Mouse (Mus musculus) CH12.LX (cell line): Measurements from ENCODE around the gene Lrrc26.

ENCODE experiments used
- CTCF ChIP-seq, 2 experiments: IDR thresholded peaks in 1 of 2; conservative IDR thresholded peaks in 1 of 2; 2 replicates each; pipeline ENCODE4 v1.5.1; 2011 to 2012; ENCODE audit warnings: low read depth in 2 of 2, low read length in 2 of 2, improper control_type of control experiment in 1 of 2, inconsistent platforms in 1 of 2, mild to moderate bottlenecking in 1 of 2, moderate library complexity in 1 of 2
- ELF1 ChIP-seq: IDR thresholded peaks from 2 replicates; pipeline ENCODE4 v1.6.1; 2014; ENCODE audit warnings: low read depth, mild to moderate bottlenecking, inconsistent platforms, low read length, improper control_type of control experiment
- GABPA ChIP-seq: IDR thresholded peaks from 2 replicates; pipeline ENCODE4 v1.6.1; 2012; ENCODE audit warnings: low read depth, low read length, improper control_type of control experiment, inconsistent platforms; ENCODE audit not compliant: insufficient replicate concordance
- POLR2A ChIP-seq: IDR thresholded peaks from 2 replicates; pipeline ENCODE4 v1.6.1; 2011; ENCODE audit warnings: low read depth, mild to moderate bottlenecking, improper control_type of control experiment, low read length

DNA sequence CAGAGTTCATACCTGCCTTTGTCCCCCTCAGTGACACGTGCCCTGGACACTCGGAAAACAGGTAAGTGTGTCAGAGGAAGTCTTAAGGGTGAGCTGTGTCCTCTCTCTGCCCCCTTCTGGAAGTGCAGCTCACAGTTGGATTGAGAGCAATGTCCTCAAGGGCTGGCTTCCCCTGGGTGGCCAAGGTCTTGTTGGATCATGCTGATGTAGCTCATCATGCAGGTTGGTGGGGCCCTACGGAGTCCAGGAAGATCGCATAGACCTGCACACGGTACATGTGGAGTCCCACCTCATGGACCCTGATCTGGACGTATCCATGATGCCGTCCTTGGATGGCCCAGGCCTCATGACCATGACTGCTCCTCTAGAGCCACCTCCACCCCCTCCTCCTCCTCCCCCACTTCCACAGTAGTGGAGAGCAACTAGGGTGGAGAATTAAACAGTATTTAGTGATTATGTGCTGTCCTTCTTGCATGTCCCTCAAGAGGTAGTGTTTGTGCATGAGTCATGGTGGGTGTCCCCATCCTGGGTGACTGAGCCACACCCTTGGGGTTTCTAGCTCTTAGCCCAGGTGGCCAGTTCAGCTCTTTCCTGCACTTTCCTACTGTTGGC, 875 bp upstream of the Lrrc26 start:
- TF ChIP-seq ELF1 = no peak
- TF ChIP-seq GABPA = no peak
- no peak for TF ChIP-seq POLR2A
- no peak for TF ChIP-seq CTCF (conservative IDR thresholded peaks at IDR 0.05 in 1 of 2, IDR thresholded peaks at IDR 0.05 in 1 of 2; ENCODE audit: low read depth in 2 of 2, low read length in 2 of 2)
